Mouse (Mus musculus) brain, adult 2 months (tissue): ENCODE data around the gene Pou2f3.

Source experiments
- DNase-seq: peaks from one replicate; pipeline ENCODE4 v3.0.0; 2011; ENCODE audit warnings: low read depth, low spot score

Gene Pou2f3

DNA sequence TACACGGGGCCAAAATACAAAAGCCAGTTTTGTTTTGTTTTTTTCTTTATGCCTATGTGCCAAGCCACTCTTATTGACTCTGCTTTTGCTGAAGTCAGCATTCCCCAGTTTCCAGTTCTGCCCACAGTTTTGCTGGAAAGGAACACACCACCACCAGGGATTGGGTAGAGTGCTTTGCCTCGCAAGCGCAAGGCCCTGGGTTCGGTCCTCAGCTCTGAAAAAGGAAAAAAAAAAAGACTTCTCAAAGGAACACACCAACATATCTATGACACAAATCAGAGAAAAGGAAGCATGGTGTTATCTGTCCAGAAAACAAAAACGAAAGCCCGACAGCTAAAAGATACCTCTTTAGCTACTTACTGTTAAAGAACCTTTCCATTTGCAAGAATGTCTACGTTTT is 101.0 kb downstream of the Pou2f3 start:
- no peak for DNase-seq

DNA sequence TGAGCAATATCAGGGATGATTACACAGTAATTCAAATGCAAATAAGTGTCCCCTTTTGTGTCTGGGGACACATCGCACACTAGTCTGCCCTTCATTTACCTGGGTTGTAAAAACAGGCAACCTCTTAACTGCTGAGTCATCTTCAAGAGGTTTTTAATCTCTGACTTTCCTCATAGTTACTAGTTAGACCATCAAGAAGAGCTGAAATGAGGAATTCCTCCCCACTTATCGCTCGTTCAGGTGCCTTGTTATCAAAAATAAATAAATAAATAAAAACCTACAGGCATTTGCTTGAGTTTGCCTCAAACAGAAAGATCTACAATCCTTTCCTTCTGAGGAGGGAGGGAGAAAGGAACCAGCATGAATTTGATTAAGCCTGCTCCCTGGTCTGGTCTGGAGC is 101.4 kb downstream of the Pou2f3 start:
- DNase-seq = no peak

DNA sequence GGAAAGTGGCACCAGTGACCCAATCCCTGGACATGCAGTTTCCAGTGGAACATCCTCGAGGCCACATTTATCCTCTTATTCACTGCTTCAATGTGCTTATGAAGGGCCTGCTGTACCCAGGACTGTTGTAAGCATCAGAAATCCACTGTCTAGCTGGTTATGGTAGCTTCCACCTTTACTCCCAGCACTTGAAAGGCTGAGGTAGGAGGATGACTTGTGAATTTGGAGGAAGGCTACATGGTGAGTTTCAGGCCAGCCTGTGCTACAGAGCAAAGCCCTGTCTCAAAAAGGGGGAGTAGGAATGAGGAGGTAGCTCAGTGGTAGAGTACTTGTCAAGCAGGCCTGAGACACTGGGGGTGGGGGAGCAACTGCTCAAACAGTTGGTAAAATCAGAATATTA is 102.1 kb downstream of the Pou2f3 start:
- no peak for DNase-seq

DNA sequence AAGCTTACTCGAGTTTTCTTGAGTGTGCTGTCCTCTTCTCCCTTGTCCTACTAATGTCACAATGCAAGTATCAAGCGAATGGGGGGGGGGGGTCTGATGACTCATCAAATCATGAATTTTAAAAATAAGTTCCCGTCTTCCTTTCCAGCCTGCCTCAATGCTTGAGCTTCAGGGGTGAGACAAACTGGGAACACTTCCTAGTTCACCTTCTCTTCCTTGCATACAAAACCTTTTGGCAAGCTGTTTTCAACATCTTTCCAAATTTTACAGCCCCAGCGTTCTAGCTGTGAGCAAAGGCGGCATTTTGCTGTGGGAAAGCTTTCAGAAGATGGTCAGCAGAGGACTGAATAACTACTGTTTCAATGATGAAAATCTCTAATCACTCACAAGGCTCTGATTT is 102.6 kb downstream of the Pou2f3 start:
- DNase-seq = no peak

DNA sequence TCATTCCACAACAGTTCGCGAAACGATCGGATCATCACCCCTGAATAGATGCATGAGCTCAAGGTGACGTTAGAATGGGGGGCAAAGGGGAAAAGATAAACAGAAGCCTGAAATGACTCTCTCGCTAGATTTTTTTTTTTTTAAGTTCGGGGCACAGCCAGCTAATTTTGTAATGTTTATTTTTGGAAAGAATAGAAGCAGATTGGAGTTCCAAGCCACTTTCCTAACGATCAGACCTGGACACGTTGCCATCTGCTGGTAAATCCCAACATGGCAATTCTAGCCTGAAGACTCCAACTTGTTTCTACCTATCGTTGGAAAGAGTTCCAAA is 103.0 kb downstream of the Pou2f3 start, which contains the start of gene Arhgef12:
TSS of gene Arhgef12 (minus strand) at position 53 of the 331 bp plus-strand sequence.
- DNase-seq = peak; percentile 94

DNA sequence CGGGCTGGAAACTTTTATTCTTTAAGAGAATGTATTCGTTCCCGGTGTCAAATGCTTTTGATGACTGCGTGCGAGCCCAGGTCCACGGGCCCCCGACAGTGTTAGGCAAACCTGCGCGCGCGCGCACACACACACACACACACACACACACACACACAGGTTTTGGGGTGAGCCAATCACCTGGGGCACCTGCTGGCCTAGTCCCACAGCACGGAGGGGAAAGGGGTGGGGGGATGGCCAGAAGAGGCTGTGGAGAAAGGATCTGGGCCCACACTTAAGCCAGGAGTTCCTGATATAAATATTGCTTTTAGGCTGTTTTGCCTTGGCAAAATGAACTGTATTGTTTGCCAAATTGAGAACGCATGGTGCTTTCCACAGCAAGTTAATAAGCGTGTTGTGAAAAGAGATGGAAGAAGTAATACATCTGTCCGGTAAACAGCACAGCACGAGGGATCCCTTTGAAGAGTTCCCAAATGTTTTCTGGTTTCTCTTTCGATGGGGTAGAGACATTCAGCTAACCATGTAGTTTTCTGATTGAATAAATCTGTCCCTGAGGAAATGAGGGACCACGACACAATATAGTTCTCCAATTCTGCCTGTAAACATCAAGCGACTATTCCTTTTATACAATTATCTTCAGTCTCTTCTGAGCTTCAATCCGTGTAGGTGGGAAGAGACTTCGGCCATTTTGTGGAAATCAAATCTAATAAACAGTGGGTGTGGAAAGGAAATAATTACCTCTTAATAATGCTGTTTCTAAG is 103.6 kb downstream of the Pou2f3 start:
- peak; percentile 47 for DNase-seq

DNA sequence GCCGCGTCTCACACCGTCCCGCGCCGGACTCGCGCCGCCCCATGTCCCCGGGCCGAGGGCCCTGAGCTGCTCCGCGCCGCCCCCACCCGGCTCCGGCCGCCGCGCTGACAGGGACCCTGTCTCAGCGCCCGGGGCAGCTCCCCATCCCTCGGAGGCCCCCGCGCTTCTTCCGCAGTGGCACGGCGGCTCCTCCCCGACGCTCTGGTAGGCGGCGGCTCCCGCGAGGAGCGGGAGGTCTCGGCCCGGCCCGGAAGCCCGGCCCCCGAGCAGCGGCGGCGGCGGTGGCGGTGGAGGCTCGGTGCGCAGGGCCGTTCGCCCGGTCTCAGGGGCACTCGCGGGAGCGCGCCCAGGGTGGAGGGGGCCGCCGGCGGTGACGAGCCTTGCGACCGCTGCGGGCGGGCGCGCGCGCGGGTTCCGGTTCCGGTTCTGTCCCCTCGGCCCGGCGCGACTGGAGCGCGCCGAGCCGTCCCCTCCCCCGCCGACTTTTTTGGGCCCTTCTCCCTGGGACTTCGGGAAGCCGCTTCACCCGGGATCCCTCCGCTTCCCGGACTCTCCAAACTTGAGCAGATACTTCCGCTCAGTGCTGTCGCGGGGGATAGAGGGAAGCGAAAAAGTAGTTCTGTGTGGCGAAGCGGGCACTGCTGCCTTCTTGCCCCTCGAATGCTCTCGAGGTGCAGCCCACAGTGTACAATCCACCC is 104.4 kb downstream of the Pou2f3 start:
- peak; percentile 99 for DNase-seq

DNA sequence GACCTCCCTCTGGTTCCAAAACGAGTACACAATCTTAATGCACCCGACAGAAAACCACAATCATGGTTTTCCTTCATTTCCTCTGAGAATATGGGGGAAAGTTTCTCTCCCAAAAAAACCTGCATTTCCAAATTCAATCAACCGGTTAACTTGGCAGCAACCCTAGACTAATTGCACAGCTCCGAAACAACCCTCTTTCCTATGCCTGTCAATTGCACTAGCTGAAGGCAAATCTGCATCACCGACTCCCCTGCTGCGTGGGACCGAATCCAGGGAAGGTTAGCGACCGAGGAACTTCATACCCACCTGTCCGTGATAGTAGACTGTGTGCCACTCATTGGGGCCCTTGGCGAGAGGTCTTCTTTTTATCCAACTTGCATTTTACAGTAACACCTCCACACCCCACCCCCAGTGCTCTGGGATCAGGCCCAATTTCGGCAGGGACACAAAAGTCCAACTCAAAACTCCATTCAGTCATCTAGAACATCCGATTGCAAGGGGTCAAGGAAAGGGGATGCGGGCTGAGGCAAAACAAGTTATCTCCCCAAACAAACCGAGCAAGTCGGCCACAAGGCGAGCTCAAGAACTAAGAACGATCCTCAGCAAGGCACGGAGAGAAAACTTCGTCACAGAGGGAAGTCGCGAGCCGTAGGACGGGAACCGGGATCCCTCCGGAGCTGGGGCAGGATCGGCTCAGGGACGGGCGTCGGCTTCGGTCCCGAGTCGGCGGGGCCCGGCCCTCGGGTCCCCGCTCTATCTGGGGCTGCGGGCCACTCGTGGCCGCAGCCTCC is 105.1 kb downstream of the Pou2f3 start:
- DNase-seq = peak; percentile 60

DNA sequence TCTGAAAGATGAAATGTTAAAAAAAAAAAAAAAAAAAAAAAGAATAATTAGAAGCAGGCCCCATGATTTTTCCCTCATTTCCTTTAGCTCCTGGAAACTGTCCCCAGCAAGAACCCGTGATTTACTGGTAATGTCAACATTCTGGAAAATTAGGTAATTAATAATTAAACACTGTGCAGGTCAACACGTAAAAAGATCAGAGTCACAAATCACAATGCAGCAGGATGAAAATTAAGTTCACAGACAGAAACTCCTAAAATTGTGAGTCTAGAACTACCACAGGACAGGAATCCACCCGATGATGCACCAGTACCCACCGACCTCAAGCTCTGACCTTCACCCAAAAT is 105.7 kb downstream of the Pou2f3 start:
- no peak for DNase-seq

DNA sequence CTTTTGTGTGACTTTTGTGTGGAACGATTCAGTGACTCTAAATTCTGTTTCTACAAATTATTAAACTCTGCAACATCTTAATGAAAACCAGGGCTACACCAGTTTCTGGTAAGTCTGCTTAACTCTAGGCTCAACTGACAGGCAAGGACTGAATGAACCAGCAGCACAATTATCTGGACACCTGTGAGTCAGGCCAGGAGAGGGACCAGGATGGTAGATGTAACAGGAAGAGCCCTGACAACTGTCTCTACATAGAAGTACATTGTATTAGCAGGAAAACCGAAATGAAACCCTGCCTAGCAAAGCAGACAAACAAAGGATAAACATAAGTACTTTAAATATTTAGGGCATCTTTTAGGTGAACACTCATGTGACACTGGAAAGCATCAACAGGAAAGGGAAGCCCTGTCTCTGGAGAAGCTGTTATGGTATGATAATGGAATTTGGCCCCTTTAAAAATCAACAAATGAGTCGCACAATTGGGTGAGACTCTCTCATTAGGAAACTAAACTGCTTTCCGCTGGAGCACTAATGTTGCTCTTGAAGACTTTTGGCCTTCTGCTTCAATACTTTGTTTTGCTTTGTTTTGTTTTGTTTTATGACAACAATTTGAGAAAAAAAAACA is 106.4 kb downstream of the Pou2f3 start:
- peak; percentile 30 for DNase-seq

DNA sequence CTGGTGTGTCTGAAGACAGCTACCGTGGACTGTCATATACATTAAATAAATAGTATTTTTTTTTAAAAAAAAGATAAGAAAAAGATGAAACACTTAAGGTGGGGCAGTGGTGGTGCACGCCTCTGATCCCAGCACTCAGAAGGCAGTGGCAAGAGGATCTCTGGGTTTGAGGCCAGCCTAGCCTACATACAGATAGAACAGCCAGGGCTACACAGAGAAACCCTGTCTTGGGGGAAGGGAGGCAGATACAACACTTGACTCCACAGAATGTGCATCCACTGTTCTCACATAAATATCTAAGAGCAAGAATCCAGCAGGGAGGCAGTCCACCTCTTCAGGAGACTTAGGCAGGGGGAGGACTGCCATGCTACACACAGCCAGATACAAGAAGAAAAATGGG is 107.2 kb downstream of the Pou2f3 start:
- DNase-seq = no peak

DNA sequence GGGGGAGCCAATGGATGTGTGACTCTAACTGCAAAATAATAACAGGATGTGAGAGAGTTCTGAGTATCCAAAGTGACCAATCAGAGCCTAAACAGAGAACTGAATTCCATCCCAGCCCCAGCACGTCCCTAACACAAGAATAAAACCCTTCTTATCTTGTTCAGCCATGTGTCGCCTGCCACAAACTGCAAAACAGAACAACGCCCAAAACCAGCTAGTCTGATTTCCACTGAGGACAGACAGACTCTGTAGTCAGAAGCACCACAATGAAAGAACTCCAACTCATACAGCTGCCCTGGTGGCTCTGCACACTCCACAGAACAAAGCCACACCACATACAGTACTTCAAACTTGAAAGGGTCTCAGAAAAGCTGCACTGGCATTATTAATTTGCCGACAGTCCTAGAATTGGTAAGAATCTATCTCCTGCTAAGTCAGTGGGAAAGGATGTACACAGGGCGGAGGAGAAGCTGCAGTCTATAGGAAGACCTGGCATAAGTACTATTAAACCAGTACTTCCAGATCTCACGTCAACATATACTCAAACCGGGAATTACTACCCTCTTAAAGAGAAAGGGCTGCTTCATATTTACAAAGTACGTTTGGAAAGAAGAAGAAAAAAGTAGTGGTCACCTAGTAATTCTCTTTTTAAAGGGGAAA is 108.1 kb downstream of the Pou2f3 start:
- peak; percentile 59 for DNase-seq

DNA sequence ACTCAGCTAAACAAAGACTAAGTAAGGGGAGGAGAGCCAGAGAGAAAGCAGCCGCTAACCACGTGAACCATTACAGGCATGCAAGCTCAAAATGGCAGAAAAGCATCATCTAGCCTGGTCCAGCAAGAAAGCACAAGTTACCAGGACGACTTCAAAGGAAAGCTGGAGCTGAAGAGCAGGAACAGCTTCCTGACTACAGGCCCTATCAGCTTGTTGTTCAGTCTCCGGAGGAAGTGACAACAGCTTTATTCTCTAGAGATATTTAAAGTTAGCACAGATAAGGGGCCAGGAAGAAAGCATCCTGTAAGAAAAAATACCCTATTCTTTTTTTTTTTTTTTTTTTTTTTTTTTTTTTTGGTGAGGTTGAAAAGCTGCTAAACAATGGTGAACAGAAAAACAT is 111.2 kb downstream of the Pou2f3 start:
- DNase-seq = no peak

DNA sequence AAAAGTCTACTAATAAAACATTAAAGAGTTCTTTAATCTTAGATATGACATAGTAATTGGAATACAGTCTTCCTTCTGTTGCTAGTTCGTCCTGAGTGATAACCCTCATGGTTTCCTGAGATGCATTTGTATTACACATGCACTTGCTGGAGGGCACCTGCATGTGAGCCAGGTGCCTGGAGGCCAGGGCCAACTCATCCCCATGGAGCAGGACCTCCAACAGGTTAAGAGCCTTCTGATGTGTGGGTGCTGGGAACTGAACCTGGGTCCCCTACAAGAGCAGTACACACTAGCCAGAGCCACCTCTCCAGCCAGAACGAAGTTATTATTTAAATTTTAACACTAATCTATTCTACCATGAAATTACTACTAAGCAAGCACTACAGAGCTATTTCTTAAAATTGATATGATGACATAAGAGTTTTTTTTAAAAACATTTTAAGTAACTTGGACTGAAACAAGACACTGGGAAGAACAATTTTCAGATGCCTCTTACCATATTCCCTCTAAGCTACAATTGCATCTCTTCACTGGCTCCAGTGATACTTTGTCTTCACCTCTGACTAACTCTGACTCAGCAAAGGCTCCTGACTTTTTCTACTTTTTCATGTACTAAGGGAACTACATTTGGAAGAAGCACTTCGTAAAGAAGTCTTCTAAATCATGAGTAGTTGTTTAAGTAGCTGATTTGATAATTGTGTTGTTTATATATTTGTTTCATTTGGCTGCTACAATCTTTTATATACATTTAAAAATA is 112.2 kb downstream of the Pou2f3 start:
- DNase-seq = no peak

DNA sequence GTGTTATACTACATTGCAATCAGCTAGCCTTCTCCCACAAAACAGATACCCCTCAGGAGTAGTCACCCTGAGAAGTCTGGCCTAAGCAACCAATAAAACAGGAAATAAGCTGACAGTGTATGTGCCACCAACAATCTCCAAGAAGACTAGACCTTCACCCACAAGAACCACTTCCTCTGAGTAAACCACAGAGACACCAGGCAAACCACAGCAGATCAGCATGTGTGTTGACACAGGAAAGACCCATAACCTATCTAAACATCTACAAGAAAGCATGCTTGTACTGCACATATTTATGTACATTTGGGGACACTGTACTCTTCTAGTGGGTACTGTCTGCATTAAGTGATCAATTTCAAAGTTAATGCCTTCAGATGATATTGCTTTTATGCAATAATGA is 113.8 kb downstream of the Pou2f3 start:
- DNase-seq = no peak

DNA sequence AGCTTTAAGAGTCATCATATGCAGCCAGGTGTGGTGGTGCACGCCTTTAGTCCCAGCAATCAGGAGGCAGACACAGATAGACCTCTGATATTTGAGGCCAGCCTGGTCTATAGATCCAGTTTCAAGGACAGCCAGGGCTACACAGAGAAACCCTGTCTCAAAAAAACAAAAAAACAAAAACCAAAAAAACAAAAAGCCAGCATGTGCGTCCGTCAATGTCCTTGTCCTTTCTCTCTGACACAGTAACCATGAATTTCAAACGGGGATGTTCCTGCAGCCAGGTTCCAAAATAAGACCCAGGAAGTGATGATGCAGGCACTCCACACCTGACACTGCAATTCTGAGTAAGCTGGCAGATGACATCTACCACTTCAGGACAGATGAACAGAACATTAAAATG is 115.3 kb downstream of the Pou2f3 start:
- DNase-seq = no peak

DNA sequence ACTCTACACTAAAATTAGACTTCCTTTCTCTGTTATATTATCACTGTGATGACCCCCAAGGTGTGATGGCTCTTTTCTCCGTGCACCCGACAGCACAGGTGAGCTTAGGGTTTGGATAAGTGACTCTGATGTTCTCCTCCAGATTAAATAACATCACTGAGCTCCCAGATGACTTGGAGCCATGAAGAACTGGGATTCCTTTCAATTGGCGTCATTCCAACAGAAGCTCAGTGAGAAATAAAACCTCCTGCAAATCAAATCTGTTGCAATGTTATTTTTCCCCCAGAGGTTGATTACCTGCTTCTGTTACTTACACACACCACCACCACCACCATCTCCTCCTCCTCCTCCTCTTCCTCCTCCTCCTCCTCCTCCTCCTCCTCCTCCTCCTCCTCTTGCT is 116.4 kb downstream of the Pou2f3 start:
- peak; percentile 90 for DNase-seq

DNA sequence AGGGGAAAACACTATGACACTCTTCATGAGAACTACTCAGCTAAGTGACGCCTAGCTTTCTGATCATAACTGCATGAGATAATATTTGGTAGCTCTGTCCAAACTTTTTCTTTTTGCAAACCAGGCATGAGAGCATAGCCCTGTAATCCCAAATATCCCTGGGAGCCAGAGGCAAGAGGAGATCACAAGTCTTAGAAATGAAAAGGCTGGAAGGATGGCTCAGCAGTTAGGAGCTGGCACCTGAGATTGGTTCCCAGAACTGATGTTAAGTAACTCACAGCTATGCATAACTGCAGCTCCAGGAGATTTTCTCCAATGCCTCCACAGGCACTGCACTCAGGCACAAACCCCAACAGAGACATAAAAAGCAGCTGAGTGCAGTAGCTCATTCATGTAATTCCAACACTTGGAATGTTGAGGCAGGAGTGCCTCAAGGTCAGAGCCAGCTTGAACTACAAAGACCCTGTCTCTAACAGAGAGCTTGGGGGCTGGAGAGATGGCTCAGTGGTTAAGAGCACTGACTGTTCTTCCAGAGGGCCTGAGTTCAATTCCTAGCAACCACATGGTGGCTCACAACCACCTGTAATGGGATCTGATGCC is 124.4 kb downstream of the Pou2f3 start:
- DNase-seq = no peak

DNA sequence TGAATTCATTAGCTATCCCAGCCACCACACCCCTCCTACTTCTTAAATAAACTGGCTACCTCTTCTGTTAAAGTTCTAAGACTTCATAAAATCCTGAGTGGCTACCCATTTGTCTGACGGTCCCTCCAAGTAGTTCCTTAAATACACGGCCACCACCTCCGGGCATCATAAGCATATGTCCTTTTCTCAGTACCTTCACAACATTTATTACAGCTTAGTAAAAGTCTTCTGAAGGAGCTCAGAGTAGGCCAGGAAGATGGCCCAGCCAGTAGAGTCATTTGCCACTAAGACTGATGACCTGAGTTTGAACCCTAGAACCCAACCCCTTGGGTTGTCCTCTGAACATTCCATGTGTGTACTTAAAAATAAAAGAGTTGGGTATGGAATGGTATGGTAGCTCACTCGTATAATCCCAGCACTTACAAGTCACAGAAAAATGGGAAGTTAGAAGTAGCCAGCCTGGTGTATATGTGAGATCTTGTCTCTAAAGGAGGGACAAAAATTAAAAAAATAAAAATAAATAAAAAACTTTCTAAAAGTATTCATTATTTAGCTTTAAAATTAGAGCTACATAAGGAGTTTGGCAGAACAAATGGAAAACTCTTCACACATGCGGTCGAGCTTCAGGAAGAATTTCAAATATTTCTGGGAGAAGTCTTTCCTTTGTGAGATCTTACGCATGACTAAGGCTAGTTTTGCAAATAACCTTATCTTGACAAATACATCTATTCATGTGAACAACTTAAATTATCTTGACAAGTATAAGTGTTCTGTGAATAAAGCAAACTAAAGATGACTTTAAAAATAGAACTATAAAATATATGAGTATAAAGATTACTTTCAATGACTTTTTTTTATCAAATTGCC is 125.4 kb downstream of the Pou2f3 start:
- DNase-seq = no peak
